Comparison of ENCODE assay signal across 27 mouse cellular contexts in the genomic region with DNA sequence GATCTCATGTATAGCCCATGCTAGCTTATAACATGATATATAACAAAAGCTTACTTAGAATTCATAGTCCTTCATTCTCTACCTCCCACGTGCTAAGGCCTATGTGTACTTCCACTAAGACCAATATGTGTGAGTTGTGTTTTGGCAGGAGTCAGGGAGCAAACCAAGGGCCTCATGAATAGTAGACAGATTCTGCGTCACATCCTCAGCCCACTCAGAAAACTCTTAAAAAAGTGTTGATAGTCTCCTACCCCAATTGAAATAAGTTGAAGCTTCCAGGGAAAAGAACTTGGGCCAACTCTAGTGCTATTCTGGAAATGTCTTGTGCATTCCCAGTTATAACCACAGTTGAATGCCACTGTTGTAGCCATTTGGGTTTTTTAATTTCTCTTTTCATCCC. TPM values are rescaled to one million over a fixed set of nuclear protein-coding genes. Genes with fewer than 3 reads are reported as not detected.
"Had no signal": no experiment of that assay in that cellular context is flagged by ENCODE, and none has a peak within 500 bp of the region (broad histone marks: within the 10 kb centered on the region; RNA-seq: fewer than 3 reads in every experiment).

No protein-coding gene starts in this region.

- H3K27me3 ChIP-seq: heart, embryonic 12.5 days; hindbrain, embryonic 12.5 days; intestine, embryonic 15.5 days; limb, embryonic 13.5 days; limb, embryonic 15.5 days; liver, embryonic 12.5 days had no signal

- H3K9ac ChIP-seq: heart, embryonic 12.5 days; hindbrain, embryonic 12.5 days; hindbrain, embryonic 14.5 days; intestine, embryonic 15.5 days; limb, embryonic 13.5 days; limb, embryonic 15.5 days; liver, embryonic 12.5 days; liver, embryonic 14.5 days had no signal

- H3K4me3 ChIP-seq: gastrocnemius, adult 2 months; heart, embryonic 10.5 days; heart, embryonic 12.5 days; hindbrain, embryonic 10.5 days; hindbrain, embryonic 12.5 days; intestine, embryonic 15.5 days; limb, embryonic 13.5 days; limb, embryonic 15.5 days; liver, embryonic 12.5 days had no signal

- ATAC-seq: hindbrain, embryonic 16.5 days; inflammation-experienced regulatory T-cells, adult 6 months; intestine, embryonic 15.5 days; intestine, postnatal 0 days; liver, embryonic 12.5 days had no signal

- H3K4me2 ChIP-seq: heart, embryonic 12.5 days; hindbrain, embryonic 12.5 days; hindbrain, embryonic 14.5 days; intestine, embryonic 15.5 days; limb, embryonic 13.5 days; limb, embryonic 15.5 days; liver, embryonic 12.5 days had no signal

- H3K9me3 ChIP-seq: heart, embryonic 10.5 days; heart, embryonic 12.5 days; hindbrain, embryonic 10.5 days; hindbrain, embryonic 12.5 days; intestine, embryonic 15.5 days; limb, embryonic 13.5 days; limb, embryonic 15.5 days; liver, embryonic 12.5 days had no signal

- H3K27ac ChIP-seq: heart, embryonic 10.5 days; hindbrain, embryonic 10.5 days; hindbrain, embryonic 12.5 days; hindbrain, embryonic 14.5 days; intestine, embryonic 15.5 days; limb, embryonic 13.5 days; limb, embryonic 15.5 days; liver, embryonic 12.5 days; liver, embryonic 14.5 days had no signal

- DNase-seq: gastrocnemius, adult 2 months; gastrocnemius, postnatal 10 days; gastrocnemius, postnatal 25 days; heart, adult 18-20 months; heart, postnatal 10 days; heart, postnatal 4 days; kidney, adult 18-20 months; kidney, adult 8-10 months; kidney, postnatal 14 days; kidney, postnatal 36 days; layer of hippocampus, adult 9-11 months; layer of hippocampus, postnatal 36 days; left cerebral cortex, postnatal 4 days had no signal

- H3K4me1 ChIP-seq: heart, embryonic 10.5 days; heart, embryonic 12.5 days; hindbrain, embryonic 10.5 days; hindbrain, embryonic 12.5 days; intestine, embryonic 15.5 days; limb, embryonic 13.5 days; limb, embryonic 15.5 days; liver, embryonic 12.5 days had no signal

RNA-seq across cellular contexts. Expression of gene Myo5c, which starts 29.8 kb away (rescaled TPM):
- total RNA-seq: granulocyte monocyte progenitor cell, adult 5-6 weeks had no signal
